Mouse (Mus musculus): ENCODE measurements around the gene Chrna1. TPM values are rescaled to one million over a fixed set of nuclear protein-coding genes. Genes with fewer than 3 reads are reported as not detected.

Gene Chrna1
- total and polyA plus RNA-seq, 2 experiments: not detected

DNA sequence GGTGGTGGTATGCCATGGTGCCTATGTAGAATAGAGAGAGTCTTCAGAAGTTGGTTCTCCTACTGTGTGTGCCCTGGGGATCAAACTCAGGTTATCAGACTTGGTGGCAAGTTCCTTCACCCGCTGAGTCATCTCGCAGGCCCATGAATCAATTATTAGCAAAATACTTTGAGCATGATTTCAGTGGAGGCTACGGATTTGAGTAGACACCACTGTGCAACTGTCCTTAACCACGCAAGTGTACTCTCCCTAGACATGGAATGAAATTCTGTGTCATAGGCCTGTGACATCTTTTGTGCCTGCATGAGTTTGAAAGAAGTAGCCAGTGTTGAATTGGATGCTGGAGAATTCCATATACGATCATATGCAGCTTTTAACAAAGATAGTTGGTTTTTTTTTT lies 582 bp upstream of the Chrna1 start:
- Histone ChIP-seq H3K27ac (replicated peaks; ENCODE audit: insufficient read depth, low read depth, low read length) (no peak overlapping the region), H3K36me3 (ENCODE audit: control insufficient read depth, insufficient read depth, low read length) (no peaks in the 10 kb centered on the region), H3K27me3 (ENCODE audit: control insufficient read depth, insufficient read depth, low read length) (no peaks in the 10 kb centered on the region), H3K79me2 (ENCODE audit: control insufficient read depth, insufficient read depth, low read length) (no peaks in the 10 kb centered on the region), H3K4me1 (ENCODE audit: control insufficient read depth, insufficient read depth, low read length) (no peaks in the 10 kb centered on the region), H3K9ac (ENCODE audit: low read depth, low read length) (no peak overlapping the region), H3K4me3 (ENCODE audit: insufficient read depth, low read depth, low read length) (no peak overlapping the region)
- DNase-seq (ENCODE audit: extremely low read depth, low read depth, low spot score): no peak
- 94% methylated on average over 5 of the region's 5 CpGs for WGBS
- no peak for TF ChIP-seq CTCF (IDR thresholded peaks at IDR 0.05; ENCODE audit: low read depth, low read length)
- no peak for TF ChIP-seq POLR2A (IDR thresholded peaks at IDR 0.05; ENCODE audit: extremely low read depth, insufficient read depth, low read length)

DNA sequence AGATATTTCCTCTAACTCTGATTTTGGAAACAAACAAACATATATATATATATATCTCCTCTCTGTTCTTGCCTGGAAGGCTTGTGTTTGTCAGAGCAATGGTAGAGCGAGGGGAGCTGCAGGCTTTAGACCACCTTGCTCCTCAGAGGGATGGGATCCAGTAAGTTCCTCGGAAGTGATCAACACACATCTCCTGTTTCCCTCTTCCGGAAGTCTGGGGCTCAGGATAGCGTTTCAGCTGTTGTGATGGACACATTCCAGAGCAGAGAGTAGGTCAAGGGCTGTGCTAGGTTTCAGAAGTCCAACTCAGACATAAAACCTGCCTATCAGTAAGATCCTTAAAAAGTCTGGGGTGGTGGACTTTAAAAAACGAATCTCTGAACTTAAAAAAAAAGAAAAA lies 970 bp downstream of the Chrna1 start:
- WGBS: 51% methylated on average over 5 of the region's 5 CpGs
- Histone ChIP-seq H3K79me2 (ENCODE audit: control insufficient read depth, insufficient read depth, low read length) (no peaks in the 10 kb centered on the region), H3K36me3 (ENCODE audit: control insufficient read depth, insufficient read depth, low read length) (no peaks in the 10 kb centered on the region), H3K4me3 (ENCODE audit: insufficient read depth, low read depth, low read length) (no peak overlapping the region), H3K27ac (replicated peaks; ENCODE audit: insufficient read depth, low read depth, low read length) (no peak overlapping the region), H3K27me3 (ENCODE audit: control insufficient read depth, insufficient read depth, low read length) (no peaks in the 10 kb centered on the region), H3K4me1 (ENCODE audit: control insufficient read depth, insufficient read depth, low read length) (no peaks in the 10 kb centered on the region), H3K9ac (ENCODE audit: low read depth, low read length) (no peak overlapping the region)
- DNase-seq (ENCODE audit: extremely low read depth, low read depth, low spot score): no peak
- TF ChIP-seq CTCF (IDR thresholded peaks at IDR 0.05; ENCODE audit: low read depth, low read length): no peak
- TF ChIP-seq POLR2A (IDR thresholded peaks at IDR 0.05; ENCODE audit: extremely low read depth, insufficient read depth, low read length): no peak

DNA sequence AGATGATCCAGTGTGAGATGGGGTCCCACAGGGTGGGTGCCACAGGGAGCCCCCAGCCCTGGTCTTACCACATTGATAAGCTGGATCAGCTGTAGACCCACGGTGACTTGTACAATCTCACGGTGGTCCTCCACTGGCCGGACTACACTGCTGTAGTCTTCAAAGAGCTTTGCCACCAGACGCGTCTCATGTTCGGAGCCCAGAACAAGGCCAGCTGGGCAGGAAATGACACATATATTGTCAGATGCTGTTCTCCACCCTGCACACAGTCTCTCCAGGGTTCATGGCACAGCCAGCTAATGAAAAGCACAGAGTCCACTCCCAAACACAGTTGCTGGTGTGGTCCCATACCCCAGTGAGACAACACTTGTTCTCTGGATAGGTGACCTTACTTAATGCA lies 5.7 kb downstream of the Chrna1 start:
- Histone ChIP-seq H3K4me3 (ENCODE audit: insufficient read depth, low read depth, low read length) (no peak overlapping the region), H3K4me1 (ENCODE audit: control insufficient read depth, insufficient read depth, low read length) (no peaks in the 10 kb centered on the region), H3K27ac (replicated peaks; ENCODE audit: insufficient read depth, low read depth, low read length) (no peak overlapping the region), H3K36me3 (ENCODE audit: control insufficient read depth, insufficient read depth, low read length) (no peaks in the 10 kb centered on the region), H3K27me3 (ENCODE audit: control insufficient read depth, insufficient read depth, low read length) (no peaks in the 10 kb centered on the region), H3K9ac (ENCODE audit: low read depth, low read length) (no peak overlapping the region), H3K79me2 (ENCODE audit: control insufficient read depth, insufficient read depth, low read length) (no peaks in the 10 kb centered on the region)
- no peak for DNase-seq (ENCODE audit: extremely low read depth, low read depth, low spot score)
- TF ChIP-seq CTCF (IDR thresholded peaks at IDR 0.05; ENCODE audit: low read depth, low read length) (no peak), POLR2A (IDR thresholded peaks at IDR 0.05; ENCODE audit: extremely low read depth, insufficient read depth, low read length) (no peak)
- 72% methylated on average over 6 of the region's 6 CpGs for WGBS

DNA sequence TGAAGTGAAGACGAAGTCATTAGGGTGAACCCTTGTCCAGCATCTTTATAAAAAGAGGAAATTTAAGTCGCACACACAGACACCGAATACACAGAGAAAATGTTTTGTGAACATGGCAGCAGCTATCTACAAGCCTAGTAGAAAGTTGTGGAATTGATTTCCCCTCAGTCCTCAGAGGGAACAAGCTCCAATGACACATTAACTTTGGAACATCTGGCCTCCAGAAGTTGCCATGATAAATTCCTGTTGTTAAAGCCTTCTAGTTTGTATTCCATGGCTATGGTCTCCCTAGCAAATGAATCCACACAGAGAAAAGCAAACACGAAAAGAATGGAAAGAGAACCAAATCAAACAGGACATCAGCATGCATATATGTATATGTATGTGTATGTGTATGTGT lies 6.6 kb downstream of the Chrna1 start:
- Histone ChIP-seq H3K79me2 (ENCODE audit: control insufficient read depth, insufficient read depth, low read length) (no peaks in the 10 kb centered on the region), H3K9ac (ENCODE audit: low read depth, low read length) (no peak overlapping the region), H3K27me3 (ENCODE audit: control insufficient read depth, insufficient read depth, low read length) (no peaks in the 10 kb centered on the region), H3K4me3 (ENCODE audit: insufficient read depth, low read depth, low read length) (no peak overlapping the region), H3K27ac (replicated peaks; ENCODE audit: insufficient read depth, low read depth, low read length) (no peak overlapping the region), H3K4me1 (ENCODE audit: control insufficient read depth, insufficient read depth, low read length) (no peaks in the 10 kb centered on the region), H3K36me3 (ENCODE audit: control insufficient read depth, insufficient read depth, low read length) (no peaks in the 10 kb centered on the region)
- WGBS: 84% methylated on average over 4 of the region's 4 CpGs
- TF ChIP-seq CTCF (IDR thresholded peaks at IDR 0.05; ENCODE audit: low read depth, low read length) (no peak), POLR2A (IDR thresholded peaks at IDR 0.05; ENCODE audit: extremely low read depth, insufficient read depth, low read length) (no peak)
- DNase-seq (ENCODE audit: extremely low read depth, low read depth, low spot score): no peak

DNA sequence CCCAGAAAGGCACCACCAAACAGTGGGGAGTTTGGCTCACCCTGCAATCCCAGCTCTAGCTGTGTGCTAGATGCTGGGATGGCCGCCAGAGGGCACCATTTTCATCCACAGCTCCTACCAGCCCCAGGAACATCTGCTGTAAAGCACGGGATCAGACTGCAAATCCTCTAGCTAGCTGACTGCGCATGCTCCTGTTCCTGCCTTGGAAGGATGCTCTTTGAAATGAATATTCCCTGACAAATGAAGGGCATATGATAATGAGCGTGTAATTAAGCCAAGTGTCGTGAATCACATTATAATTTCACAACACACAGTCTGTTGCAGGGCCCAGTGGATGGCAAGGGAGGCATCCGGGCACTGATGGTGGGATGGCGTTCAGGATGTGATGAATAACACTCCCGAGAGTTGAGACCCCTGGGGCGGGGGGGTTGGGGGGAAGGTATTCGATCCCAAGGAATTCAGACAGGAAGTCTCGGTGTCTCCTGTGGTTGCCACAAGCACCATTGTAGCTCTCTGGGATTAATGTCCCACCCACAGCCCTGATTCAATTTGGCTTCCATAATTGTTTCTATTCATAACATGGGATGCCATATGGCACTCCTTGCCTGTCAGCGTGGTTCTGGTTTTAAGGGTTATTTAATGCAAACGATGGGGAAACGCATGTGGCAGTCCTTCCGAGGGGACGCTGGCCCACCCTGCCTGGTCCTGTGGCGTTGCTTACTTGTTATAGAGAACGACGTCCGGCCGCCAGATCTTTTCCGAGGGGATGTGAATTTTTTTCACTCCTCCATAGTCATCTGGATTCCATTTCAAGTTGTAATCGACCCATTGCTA lies 7.4 kb downstream of the Chrna1 start:
- Histone ChIP-seq H3K79me2 (ENCODE audit: control insufficient read depth, insufficient read depth, low read length) (no peaks in the 10 kb centered on the region), H3K4me1 (ENCODE audit: control insufficient read depth, insufficient read depth, low read length) (no peaks in the 10 kb centered on the region), H3K4me3 (ENCODE audit: insufficient read depth, low read depth, low read length) (no peak overlapping the region), H3K27ac (replicated peaks; ENCODE audit: insufficient read depth, low read depth, low read length) (no peak overlapping the region), H3K36me3 (ENCODE audit: control insufficient read depth, insufficient read depth, low read length) (no peaks in the 10 kb centered on the region), H3K9ac (ENCODE audit: low read depth, low read length) (no peak overlapping the region), H3K27me3 (ENCODE audit: control insufficient read depth, insufficient read depth, low read length) (no peaks in the 10 kb centered on the region)
- 47% methylated on average over 23 of the region's 23 CpGs for WGBS
- no peak for TF ChIP-seq POLR2A (IDR thresholded peaks at IDR 0.05; ENCODE audit: extremely low read depth, insufficient read depth, low read length)
- peak; percentile 93 for TF ChIP-seq CTCF (IDR thresholded peaks at IDR 0.05; ENCODE audit: low read depth, low read length)
- DNase-seq (ENCODE audit: extremely low read depth, low read depth, low spot score): peak; percentile 53

DNA sequence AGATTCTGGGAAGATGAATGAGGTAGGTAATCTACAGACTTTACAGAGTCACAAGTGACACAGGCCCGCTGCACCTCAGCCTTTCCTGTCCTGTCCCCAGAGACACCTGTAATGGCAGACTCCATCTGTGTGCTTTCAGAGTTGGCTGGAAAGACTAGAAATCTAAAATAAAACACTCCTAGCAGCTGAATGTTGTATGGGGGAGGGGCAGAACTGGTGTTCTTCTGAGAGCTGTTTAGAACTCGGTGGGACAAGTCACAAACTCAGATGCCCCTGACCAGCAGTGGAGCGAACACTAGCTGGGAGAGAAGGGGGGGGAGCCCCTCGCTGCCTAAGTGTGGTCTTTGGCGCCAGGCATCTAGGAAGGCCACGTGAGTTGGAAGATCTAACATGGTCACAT lies 8.2 kb downstream of the Chrna1 start:
- H3K36me3 ChIP-seq (ENCODE audit: control insufficient read depth, insufficient read depth, low read length): no peaks in the 10 kb centered on the region
- no peak for DNase-seq (ENCODE audit: extremely low read depth, low read depth, low spot score)
- H3K9ac ChIP-seq (ENCODE audit: low read depth, low read length): no peak overlapping the region
- TF ChIP-seq CTCF (IDR thresholded peaks at IDR 0.05; ENCODE audit: low read depth, low read length) (no peak), POLR2A (IDR thresholded peaks at IDR 0.05; ENCODE audit: extremely low read depth, insufficient read depth, low read length) (no peak)
- no peak overlapping the region for H3K27ac ChIP-seq (replicated peaks; ENCODE audit: insufficient read depth, low read depth, low read length)
- no peaks in the 10 kb centered on the region for H3K79me2 ChIP-seq (ENCODE audit: control insufficient read depth, insufficient read depth, low read length)
- H3K27me3 ChIP-seq (ENCODE audit: control insufficient read depth, insufficient read depth, low read length): no peaks in the 10 kb centered on the region
- H3K4me3 ChIP-seq (ENCODE audit: insufficient read depth, low read depth, low read length): no peak overlapping the region
- no peaks in the 10 kb centered on the region for H3K4me1 ChIP-seq (ENCODE audit: control insufficient read depth, insufficient read depth, low read length)
- WGBS: 78% methylated on average over 6 of the region's 6 CpGs

Data from liver, adult 2 months (tissue).